Mouse (Mus musculus): ENCODE results near the gene Ubqln4. TPM values are rescaled to one million over a fixed set of nuclear protein-coding genes. Genes with fewer than 3 reads are reported as not detected.
"Not testable (repeated sequence)": the region's sequence is repeated elsewhere in the genome, so short reads cannot be mapped to it uniquely, and the experiment has no call there.

Ubqln4 gene
- polyA plus RNA-seq, 1 experiment from 2014 or later = 84.0 TPM

DNA sequence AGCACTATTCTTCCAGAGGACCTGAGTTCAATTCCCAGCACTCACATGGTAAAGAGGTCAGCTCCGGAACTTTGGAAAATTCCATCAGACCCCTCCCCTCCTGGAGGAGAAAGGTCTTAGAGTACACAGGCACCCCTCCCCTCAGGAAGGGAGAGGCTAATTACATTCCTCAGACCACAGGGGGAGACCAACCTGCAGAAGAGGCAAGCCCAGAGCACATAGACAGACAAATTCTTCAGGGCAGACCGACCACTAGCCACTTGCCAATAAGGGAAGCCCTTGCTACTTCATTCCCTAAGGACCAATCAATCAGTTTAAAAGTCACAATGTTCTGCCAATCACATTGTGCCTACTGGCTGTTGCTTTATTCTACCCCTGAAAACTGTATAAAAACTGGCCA is 19.3 kb downstream of the Ubqln4 start:
- DNase-seq (ENCODE audit: low spot score) = no peak
- no peak overlapping the region for H3K4me2 ChIP-seq (ENCODE audit: low read depth)

DNA sequence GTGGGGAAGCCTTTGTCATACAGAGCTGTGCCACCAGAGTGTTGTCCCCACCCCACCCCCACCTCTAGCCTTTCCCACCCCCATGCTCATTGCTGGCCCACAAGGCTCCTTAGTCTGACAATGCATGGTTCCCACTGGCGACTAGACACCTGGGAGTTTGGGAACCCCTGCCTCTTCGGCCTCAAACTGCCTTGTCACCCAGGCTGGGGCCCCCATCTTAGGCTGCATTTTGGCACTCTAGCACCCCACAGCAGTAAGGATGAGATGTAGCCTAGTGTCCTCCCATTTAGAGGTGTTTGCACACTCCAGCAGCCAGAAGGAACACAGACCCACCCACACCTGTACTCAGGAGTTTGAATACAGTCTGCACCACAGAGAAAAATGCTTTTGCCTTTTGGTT is 20.3 kb downstream of the Ubqln4 start:
- Histone ChIP-seq H3K9me3 (ENCODE audit: control insufficient read depth, low read length) (no peaks in the 10 kb centered on the region), H3K4me1 (ENCODE audit: control insufficient read depth, insufficient read depth, low read length) (no peaks in the 10 kb centered on the region), H3K4me3 (ENCODE audit: low read depth, low read length) (no peak overlapping the region), H3K4me2 (ENCODE audit: low read depth) (no peak overlapping the region), H3K9ac (ENCODE audit: low read length) (no peak overlapping the region), H3K27me3 (ENCODE audit: control insufficient read depth, insufficient read depth, low read length) (no peaks in the 10 kb centered on the region), H3K36me3 (ENCODE audit: control insufficient read depth, insufficient read depth, low read length) (peaks cover 10% of the 10 kb centered on the region), H3K27ac (ENCODE audit: low read depth, low read length) (no peak overlapping the region)
- 83% methylated on average over 2 of the region's 2 CpGs for WGBS
- no peak for ATAC-seq (ENCODE audit: insufficient read depth, low FRiP score, low TSS enrichment)
- no peak for DNase-seq (ENCODE audit: low spot score)

More for the DNA sequence above, 19.3 kb downstream of the Ubqln4 start:
- no peak overlapping the region for H3K9ac ChIP-seq (ENCODE audit: low read length)
- no peaks in the 10 kb centered on the region for H3K27me3 ChIP-seq (ENCODE audit: control insufficient read depth, insufficient read depth, low read length)
- no peak overlapping the region for H3K27ac ChIP-seq (ENCODE audit: low read depth, low read length)
- no peaks in the 10 kb centered on the region for H3K9me3 ChIP-seq (ENCODE audit: control insufficient read depth, low read length)
- H3K4me1 ChIP-seq (ENCODE audit: control insufficient read depth, insufficient read depth, low read length) = no peaks in the 10 kb centered on the region
- WGBS = 73% methylated on average over 2 of the region's 2 CpGs
- peaks cover 18% of the 10 kb centered on the region for H3K36me3 ChIP-seq (ENCODE audit: control insufficient read depth, insufficient read depth, low read length)
- no peak for ATAC-seq (ENCODE audit: insufficient read depth, low FRiP score, low TSS enrichment)
- H3K4me3 ChIP-seq (ENCODE audit: low read depth, low read length) = no peak overlapping the region

DNA sequence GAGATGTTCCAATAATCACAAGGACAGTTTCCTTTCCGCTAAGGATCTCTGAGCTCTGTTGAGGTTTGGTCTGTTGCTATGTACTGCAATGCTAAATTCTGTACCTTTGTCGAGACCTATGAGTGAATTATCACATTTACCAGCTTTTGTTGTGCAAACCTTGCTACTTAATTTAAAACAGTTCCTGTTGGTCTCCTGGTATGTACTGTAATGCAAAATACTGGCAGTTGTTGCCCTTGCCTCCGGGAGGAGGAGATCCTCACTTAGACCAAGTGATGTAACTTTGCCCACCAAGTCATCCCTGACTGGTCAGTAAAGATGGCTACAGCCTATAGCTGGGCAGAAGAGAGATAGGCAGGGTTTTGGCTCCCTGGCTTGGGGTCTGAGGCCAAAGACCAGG is 22.0 kb downstream of the Ubqln4 start, which contains the start of gene Ssr2:
Ssr2 (plus strand) TSS at position 337 of the 400 bp plus-strand sequence.
- WGBS = 87% methylated on average over 3 of the region's 3 CpGs
- H3K27me3 ChIP-seq (ENCODE audit: control insufficient read depth, insufficient read depth, low read length) = no peaks in the 10 kb centered on the region

DNA sequence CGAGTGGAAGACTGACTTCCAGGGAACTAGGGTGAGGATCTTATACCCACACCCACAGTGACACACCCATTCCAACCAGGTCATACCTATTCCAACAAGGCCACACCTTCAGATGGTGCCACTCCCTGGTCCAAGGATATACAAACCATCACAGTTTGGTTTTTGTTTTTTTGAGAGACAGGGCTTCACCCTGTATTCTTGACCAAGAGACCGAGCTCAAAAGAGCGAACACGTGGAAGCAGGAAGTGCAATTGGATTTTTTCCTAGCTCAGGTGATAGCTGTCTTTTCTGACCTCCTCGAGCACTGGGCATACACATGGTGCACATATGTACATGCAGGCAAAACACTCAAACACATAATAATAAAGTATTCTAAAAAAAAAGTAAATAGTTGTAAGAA is 24.3 kb downstream of the Ubqln4 start:
- H3K9me3 ChIP-seq (ENCODE audit: control insufficient read depth, low read length); H3K36me3 ChIP-seq (ENCODE audit: control insufficient read depth, insufficient read depth, low read length); H3K27ac ChIP-seq (ENCODE audit: low read depth, low read length); H3K4me1 ChIP-seq (ENCODE audit: control insufficient read depth, insufficient read depth, low read length); H3K4me2 ChIP-seq (ENCODE audit: low read depth); H3K9ac ChIP-seq (ENCODE audit: low read length); H3K4me3 ChIP-seq (ENCODE audit: low read depth, low read length); DNase-seq (ENCODE audit: low spot score); H3K27me3 ChIP-seq (ENCODE audit: control insufficient read depth, insufficient read depth, low read length); ATAC-seq (ENCODE audit: insufficient read depth, low FRiP score, low TSS enrichment): not testable (repeated sequence)
- WGBS = 87% methylated on average over 5 of the region's 5 CpGs

More for the DNA sequence above, 22.0 kb downstream of the Ubqln4 start, which contains the start of gene Ssr2:
- Histone ChIP-seq H3K27ac (ENCODE audit: low read depth, low read length) (no peak within 1 kb of the TSS), H3K36me3 (ENCODE audit: control insufficient read depth, insufficient read depth, low read length) (no peaks in the 10 kb centered on the region), H3K4me2 (ENCODE audit: low read depth) (no peak within 1 kb of the TSS), H3K4me3 (ENCODE audit: low read depth, low read length) (no peak within 1 kb of the TSS), H3K9me3 (ENCODE audit: control insufficient read depth, low read length) (no peaks in the 10 kb centered on the region), H3K9ac (ENCODE audit: low read length) (no peak within 1 kb of the TSS), H3K4me1 (ENCODE audit: control insufficient read depth, insufficient read depth, low read length) (0 out of 2 replicates have a peak, but pooled peaks cover 3% of the 10 kb centered on the region)
- DNase-seq (ENCODE audit: low spot score) (no peak), ATAC-seq (ENCODE audit: insufficient read depth, low FRiP score, low TSS enrichment) (no peak)

DNA sequence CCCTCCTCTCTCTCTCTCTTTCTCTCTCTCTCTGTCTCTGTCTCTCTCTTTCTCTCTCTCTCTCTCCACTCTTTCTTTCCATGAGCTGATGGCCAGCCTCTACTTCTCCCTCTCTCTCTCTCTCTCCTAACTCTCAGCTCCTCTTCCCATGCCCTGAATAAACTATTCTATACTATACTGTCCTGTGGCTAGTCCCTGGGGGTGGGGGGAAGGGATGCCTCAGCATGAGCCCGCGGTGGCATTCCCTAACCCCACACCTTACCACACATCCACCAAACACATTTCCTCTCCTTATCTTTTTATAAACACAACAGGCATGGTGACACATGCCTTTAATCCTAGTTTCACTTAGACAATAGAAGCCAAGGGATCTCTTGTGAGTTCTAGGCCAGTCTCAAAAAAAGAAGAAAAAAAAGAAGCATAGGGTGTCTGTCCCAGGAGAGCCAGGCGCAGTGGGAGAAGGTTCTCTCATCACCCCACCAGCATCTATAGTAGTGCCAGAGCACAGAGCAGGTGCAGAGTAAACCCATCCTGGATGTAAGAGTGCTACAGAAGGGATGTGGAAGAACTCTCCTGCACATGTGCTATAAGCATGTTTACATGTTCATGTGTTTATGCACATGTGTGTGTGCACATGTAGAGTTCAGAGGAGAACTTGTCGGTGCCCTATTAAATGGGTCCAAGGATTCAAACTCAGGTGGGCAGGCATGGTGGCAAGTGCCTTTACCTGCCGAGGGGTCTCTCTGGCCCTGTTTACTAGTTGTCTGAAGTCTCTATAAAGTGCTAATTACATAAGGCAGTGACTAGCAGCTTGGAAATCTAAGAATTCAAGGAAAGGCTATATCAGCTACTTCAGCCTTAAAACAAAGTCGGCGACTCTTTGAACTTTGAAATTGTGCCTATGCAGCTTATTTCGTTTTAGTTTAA is 25.2 kb downstream of the Ubqln4 start:
- peak overlapping the region; percentile 96 for H3K4me3 ChIP-seq (ENCODE audit: low read depth, low read length)
- DNase-seq (ENCODE audit: low spot score) (no peak), ATAC-seq (ENCODE audit: insufficient read depth, low FRiP score, low TSS enrichment) (no peak)
- 49% methylated on average over 8 of the region's 8 CpGs for WGBS
- H3K27me3 ChIP-seq (ENCODE audit: control insufficient read depth, insufficient read depth, low read length) = no peaks in the 10 kb centered on the region
- no peaks in the 10 kb centered on the region for H3K9me3 ChIP-seq (ENCODE audit: control insufficient read depth, low read length)
- no peak overlapping the region; the same call in 1 of the 2 replicates for H3K9ac ChIP-seq (ENCODE audit: low read length)
- H3K4me1 ChIP-seq (ENCODE audit: control insufficient read depth, insufficient read depth, low read length) = 0 out of 2 replicates have a peak, but pooled peaks cover 3% of the 10 kb centered on the region
- H3K27ac ChIP-seq (ENCODE audit: low read depth, low read length) = no peak overlapping the region
- peak overlapping the region; percentile 58 for H3K4me2 ChIP-seq (ENCODE audit: low read depth)
- H3K36me3 ChIP-seq (ENCODE audit: control insufficient read depth, insufficient read depth, low read length) = peaks cover 4% of the 10 kb centered on the region; the same call in 1 of the 2 replicates

- peak overlapping the region; percentile 96 for H3K4me3 ChIP-seq (ENCODE audit: low read depth, low read length)
- peak; percentile 55; the same call in 1 of the 2 replicates for ATAC-seq (ENCODE audit: insufficient read depth, low FRiP score, low TSS enrichment)
- under 1% methylated on average over 34 of the region's 34 CpGs for WGBS
- DNase-seq (ENCODE audit: low spot score) = peak; percentile 79
- H3K27ac ChIP-seq (ENCODE audit: low read depth, low read length) = peak overlapping the region; percentile 27; the same call in 1 of the 2 replicates
- no peaks in the 10 kb centered on the region for H3K9me3 ChIP-seq (ENCODE audit: control insufficient read depth, low read length)
- peak overlapping the region; percentile 77 for H3K9ac ChIP-seq (ENCODE audit: low read length)
- H3K4me2 ChIP-seq (ENCODE audit: low read depth) = peak overlapping the region; percentile 58
- 0 out of 2 replicates have a peak, but pooled peaks cover 3% of the 10 kb centered on the region for H3K4me1 ChIP-seq (ENCODE audit: control insufficient read depth, insufficient read depth, low read length)
- H3K27me3 ChIP-seq (ENCODE audit: control insufficient read depth, insufficient read depth, low read length) = no peaks in the 10 kb centered on the region
- H3K36me3 ChIP-seq (ENCODE audit: control insufficient read depth, insufficient read depth, low read length) = peaks cover 4% of the 10 kb centered on the region; the same call in 1 of the 2 replicates
Measured at GRCm38 (mm10) chr3:88579454-88580117, 26.0 kb downstream of the Ubqln4 start.

DNA sequence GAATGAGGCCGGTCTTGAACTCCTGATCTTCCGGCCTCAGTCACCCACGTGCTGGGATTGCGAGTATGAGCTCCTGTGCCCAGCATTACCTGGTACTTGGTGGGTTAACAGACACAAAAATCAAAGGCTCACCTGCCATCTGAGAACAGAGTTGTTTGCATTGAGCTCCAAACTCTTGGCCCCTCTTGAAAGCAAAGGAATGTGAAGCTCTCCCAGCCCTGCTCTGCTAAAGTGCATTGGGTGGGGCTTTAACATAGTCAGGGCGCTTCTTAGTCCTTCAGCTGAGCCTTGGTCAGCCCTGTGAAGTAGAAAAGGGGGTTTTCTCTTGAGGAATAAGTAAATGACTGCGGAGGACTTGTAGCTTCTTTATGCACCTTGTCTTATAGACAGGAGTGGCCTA is 32.2 kb downstream of the Ubqln4 start:
- no peak for DNase-seq (ENCODE audit: low spot score)
- H3K9me3 ChIP-seq (ENCODE audit: control insufficient read depth, low read length) = no peaks in the 10 kb centered on the region
- peaks cover 2% of the 10 kb centered on the region; the same call in 1 of the 2 replicates for H3K4me1 ChIP-seq (ENCODE audit: control insufficient read depth, insufficient read depth, low read length)
- H3K27ac ChIP-seq (ENCODE audit: low read depth, low read length) = no peak overlapping the region
- H3K9ac ChIP-seq (ENCODE audit: low read length) = no peak overlapping the region
- H3K4me3 ChIP-seq (ENCODE audit: low read depth, low read length) = no peak overlapping the region
- 97% methylated on average over 6 of the region's 6 CpGs for WGBS
- no peak for ATAC-seq (ENCODE audit: insufficient read depth, low FRiP score, low TSS enrichment)
- peaks cover 22% of the 10 kb centered on the region for H3K36me3 ChIP-seq (ENCODE audit: control insufficient read depth, insufficient read depth, low read length)
- H3K27me3 ChIP-seq (ENCODE audit: control insufficient read depth, insufficient read depth, low read length) = no peaks in the 10 kb centered on the region
- no peak overlapping the region for H3K4me2 ChIP-seq (ENCODE audit: low read depth)

- no peak overlapping the region for H3K4me2 ChIP-seq (ENCODE audit: low read depth)
- H3K4me3 ChIP-seq (ENCODE audit: low read depth, low read length) = no peak overlapping the region
- no peaks in the 10 kb centered on the region for H3K9me3 ChIP-seq (ENCODE audit: control insufficient read depth, low read length)
- no peaks in the 10 kb centered on the region for H3K27me3 ChIP-seq (ENCODE audit: control insufficient read depth, insufficient read depth, low read length)
- DNase-seq (ENCODE audit: low spot score) (no peak), ATAC-seq (ENCODE audit: insufficient read depth, low FRiP score, low TSS enrichment) (no peak)
- H3K27ac ChIP-seq (ENCODE audit: low read depth, low read length) = no peak overlapping the region
- 93% methylated on average over 5 of the region's 5 CpGs for WGBS
- no peak overlapping the region for H3K9ac ChIP-seq (ENCODE audit: low read length)
- peaks cover 20% of the 10 kb centered on the region for H3K36me3 ChIP-seq (ENCODE audit: control insufficient read depth, insufficient read depth, low read length)
- H3K4me1 ChIP-seq (ENCODE audit: control insufficient read depth, insufficient read depth, low read length) = peaks cover 2% of the 10 kb centered on the region; the same call in 1 of the 2 replicates
Measured at GRCm38 (mm10) chr3:88586640-88587039, 33.1 kb downstream of the Ubqln4 start.
